Mouse (Mus musculus): ENCODE results near the gene Tekt1.
A peak's percentile ranks its signal among the peaks of the same experiment; 100 is the strongest.
"Not testable (repeated sequence)": the region's sequence is repeated elsewhere in the genome, so short reads cannot be mapped to it uniquely, and the experiment has no call there.

The Tekt1 gene

DNA sequence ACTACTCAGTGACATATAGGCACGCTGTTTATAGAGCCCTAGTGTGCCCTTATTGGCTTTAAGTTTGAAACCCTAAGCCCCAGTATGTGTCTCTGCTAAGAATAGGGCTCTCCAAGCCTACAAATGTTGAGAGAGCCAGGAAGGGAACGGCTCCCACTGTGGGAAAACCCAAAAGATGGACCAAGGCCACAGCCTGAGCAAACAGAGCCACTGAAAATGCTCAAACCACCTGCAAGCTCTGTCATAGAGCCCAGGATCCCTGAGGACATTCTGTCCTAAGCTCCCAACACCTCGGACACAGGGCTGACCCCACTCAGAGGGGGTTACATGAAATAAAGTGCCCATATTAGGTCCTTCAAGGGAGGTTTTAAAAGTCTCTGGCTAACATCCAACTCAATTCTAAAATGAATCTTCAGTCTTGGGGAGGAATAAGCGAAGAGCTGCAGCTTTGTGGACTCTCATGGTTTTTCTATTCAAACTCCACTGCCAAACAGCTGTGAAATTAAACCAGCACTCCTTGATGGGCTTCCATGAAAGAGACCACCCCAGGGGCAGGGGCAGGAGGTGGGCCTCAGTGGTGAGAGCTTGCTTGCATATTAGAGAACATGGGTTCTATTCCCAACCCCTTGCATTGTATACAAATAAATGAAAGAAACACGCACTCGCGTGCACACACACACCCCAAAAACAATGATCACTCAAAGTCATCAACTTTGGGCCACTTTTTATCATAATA lies 27.3 kb upstream of the Tekt1 start:
- no peak for DNase-seq (ENCODE audit: low spot score)

DNA sequence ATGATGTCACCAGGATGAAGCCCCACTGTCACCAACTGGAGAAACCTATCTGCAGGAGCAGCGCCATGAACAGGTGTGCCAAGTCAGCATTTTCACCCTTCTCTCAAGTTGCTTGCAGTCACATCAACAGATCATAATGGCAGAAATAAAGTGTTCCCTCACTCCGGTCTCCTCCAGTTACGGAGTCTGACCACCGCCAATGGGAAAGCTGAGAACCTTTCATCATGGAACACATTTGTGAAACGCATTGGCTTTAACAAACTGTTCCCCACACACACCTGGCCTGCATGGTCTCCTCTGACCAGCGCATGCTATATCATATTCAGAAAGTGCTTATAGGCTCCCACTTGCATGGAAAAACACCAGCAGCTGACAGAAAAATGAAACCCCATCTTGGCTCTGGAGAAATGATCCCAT lies 25.9 kb upstream of the Tekt1 start:
- no peak for DNase-seq (ENCODE audit: low spot score)

DNA sequence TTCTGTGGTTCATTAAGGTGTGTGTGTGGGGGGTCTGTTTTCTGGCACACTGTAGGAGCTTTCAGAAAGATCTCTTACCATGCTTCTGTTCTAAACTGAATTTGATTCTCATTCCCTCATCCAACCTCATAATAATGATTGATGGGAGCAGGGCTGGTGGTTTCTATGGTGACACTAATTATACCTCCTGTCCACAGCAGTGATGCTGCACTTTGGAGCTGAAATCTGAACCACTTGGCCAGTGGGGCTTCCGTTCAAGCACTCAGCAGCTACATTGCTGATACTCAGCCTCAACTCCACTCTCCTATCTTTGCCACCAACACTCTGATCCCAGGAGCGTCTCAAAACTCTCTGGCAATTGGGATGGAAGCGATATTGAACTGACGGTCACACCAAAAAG lies 17.1 kb upstream of the Tekt1 start:
- DNase-seq (ENCODE audit: low spot score): no peak

DNA sequence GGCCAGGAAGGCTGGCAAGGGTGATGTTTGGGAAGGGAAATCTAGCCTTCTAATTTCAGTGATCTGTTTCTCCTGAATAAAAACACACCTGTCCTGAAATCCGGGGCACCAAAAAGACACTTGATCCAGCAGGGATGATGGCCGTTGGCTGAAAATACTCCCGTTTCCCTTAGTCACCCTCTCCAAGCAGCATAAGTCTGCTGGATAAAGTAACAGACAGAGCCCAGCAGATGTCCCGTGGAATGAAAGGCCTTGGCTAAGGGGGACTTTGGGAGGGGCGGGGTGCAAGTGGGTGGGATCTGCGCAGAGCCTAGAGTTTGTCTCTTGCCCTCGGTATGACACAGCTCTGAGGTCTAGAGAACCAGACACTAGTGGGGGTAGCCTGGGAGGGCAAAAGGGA lies 16.0 kb upstream of the Tekt1 start:
- DNase-seq (ENCODE audit: low spot score): no peak

DNA sequence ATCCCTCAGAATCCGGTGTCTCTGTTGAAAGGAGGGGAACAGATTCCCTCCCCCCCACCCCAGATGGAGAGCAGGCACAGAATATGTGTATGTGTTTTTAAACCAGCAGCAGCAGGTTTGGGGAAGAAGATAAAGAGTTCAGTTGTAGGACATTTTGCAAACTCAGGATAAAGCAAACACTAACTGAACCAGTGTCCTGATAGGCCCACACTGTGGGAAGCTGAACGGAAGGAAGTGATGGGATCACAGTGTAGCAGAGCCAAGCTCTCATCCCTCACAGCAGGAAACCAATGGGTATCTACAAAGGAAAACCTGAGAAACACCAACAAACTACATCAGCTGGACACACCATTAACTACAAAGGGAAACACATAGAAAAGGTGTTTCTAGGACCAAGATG lies 14.3 kb upstream of the Tekt1 start:
- DNase-seq (ENCODE audit: low spot score): no peak

DNA sequence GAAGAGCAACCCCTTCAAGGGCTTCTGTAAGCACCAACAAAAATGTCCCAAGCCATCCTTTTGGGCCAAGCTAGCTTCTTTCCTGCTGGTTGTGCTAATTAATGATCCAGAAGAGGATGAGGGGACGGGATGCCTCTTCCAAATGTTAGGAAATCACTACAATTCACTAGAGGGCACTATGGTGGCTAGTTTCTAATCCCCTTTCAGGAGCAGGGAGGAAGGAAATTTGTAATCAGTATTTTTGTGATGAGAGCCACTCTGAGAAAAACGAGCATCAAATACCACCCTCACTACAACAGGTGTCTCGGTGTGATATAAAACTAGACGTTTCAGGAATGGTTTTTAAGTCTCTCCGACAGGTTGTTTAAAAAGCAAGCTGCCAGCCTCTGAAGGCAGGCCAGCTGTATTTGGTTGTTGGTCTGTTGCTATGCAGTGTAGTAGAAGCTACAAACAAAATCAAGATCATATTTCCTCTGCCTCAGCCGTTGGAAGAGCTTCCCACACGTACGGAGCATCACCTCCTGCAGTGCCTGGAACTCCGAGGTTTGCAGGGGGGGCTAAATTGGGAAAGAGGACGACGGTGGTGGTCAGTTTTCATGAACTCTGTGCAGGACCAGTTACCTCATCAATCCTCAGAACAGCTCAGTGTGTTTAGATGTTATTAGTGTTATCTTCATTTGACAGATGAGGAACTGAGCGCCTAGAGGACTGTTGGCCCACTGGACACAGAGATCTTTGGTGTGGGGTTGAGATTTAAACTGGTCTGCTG lies 7.8 kb upstream of the Tekt1 start:
- no peak for DNase-seq (ENCODE audit: low spot score)

DNA sequence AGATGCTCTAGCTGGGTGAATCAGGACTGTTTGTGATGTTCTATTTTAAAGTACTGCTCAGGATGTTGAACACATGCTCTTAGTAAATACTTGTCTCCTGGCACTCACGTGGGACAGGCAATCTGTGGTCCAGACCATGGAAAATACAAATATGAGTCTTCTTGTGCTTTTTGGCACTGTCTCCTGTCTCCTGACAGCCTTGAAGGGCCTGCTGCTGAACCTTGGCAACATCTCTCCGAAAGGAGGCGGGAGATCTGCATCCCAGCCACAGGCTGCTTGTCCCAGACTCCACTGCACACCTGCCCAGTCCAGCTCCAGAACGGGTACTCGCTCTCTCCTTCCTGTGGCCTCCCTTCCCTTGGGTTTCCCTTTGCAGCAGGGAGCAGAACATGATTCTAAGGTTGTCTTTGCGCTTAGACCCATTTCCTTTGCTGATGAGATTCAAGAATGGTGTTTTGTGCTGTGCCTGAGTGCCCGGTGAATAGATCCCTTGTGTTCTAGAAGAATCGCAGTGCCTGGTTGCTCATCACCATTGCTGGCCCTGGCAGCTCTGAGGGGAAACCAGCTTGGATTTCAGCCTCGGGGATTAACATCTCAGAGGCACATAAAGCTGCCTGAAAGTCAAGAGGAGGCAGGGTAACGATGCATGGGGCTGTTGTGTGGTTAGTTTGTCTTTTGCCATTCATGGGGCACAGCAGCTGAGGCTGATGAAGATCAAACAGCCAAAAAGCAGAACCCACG lies 5.9 kb upstream of the Tekt1 start:
- DNase-seq (ENCODE audit: low spot score): no peak

DNA sequence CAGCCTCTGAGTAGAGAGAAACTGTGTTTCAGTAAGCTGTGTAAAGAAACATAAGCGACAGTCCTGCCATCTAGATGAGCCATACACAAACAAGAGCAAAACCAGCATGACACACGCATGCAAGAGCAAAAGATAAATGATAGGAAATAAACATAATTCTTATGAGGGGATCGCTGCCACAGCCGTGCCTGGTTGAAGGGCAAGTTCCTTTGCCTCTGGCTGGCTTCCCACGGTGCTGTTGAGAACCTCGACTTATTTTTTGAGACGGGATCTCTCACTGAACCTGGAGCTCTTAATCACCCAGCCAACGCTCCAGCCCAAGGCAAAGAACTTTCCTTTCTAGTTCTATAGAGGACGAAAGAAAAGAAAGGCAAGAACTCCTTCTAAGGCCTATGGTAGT lies 3.9 kb upstream of the Tekt1 start:
- DNase-seq (ENCODE audit: low spot score): no peak

DNA sequence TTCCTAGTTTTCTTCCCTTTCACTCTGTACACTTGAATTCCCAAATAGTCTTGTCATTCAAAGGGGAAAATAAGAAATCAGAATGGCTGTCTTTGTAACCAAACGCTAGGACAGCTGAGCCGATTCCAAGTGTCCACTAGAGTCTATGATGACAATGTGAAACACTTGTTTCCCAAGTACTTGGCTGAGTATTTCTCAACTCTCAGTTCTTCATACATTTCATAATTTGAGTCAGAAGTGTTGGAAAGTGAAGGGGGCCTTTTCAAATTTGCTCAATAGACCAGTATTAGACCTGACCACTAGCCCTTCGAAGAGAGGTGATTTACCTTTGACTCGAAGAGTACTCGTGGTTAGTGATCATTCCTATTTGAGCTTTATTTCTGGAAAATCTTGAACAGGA lies 2.3 kb upstream of the Tekt1 start:
- DNase-seq (ENCODE audit: low spot score): no peak

DNA sequence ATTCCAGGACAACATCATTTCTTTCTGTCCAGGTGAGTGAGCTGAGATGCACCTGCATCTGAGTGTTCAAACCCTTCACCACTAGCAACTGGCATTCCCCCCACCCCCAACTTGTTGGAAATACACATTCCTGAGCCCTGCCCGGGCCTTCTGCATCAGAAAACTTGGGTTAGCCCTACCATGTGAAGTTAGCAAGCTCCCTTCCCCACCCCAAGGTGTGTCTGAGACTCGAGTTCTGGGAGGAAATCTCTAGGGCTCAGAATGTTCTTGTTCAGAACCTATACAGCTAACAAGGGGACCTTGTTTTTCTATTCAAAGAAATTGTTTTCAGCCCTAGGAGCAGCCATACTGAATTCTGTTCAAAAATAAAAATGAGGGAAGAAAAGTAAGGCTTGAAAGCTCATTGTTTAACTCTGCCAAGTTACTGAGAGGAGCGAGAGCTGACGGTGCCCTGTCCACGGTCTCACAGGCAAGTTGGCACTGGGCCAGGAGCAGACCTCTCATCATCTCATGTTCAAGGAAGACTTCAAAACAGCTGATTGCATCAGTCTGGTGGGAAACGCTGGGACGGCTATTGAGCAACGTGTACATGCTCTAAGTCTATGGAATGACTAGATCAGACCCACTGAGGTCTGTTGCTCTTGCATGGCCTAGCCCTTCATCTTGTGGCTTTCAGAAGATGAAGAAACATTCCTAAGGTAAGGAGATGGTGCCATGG lies 1.4 kb upstream of the Tekt1 start:
- DNase-seq (ENCODE audit: low spot score): no peak

DNA sequence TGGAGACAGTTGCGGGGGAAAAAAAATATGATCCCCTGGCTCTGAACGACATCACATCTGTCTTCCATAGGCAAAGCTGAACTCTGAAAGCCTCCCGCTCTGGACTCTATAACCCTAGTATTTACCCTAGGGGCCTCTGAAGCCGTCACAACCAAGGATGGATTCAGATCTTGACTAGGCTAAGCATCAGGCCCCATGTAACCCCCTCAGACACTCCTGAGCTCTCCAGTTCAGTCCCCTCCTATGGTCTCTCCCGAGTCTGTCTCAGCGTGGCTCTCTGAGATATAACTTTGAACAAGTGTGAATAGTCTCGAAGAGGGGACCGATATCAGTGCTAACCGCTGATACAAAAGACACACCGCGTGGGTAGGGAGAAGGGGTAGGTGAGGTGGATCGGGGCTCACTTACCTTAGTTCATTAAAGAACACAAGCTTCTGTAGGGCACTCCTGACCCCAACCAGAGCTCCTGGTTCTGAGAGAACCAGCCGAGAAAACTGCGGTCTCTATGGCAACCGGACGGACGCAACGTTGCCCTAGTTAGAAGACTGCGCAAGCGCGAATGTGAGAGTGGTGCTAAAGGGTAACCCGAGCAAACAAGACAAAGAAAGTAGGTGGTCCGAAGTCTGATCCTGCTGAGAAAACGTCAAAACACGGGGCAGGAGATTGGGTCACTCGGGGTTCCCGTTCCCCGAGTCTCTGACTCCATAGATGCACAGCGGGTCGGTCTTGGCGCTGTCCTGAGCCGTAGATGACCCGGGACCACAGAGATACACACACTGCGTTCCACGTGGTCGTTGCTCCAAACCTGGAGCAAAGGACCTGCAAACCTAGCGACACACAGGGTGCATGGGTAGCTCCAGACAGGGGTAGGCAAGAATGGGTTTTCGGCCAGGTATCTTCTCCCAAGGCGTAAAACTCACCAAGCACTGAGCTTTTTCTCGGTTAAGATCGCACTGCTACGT lies 576 bp downstream of the Tekt1 start:
- DNase-seq (ENCODE audit: low spot score): no peak

DNA sequence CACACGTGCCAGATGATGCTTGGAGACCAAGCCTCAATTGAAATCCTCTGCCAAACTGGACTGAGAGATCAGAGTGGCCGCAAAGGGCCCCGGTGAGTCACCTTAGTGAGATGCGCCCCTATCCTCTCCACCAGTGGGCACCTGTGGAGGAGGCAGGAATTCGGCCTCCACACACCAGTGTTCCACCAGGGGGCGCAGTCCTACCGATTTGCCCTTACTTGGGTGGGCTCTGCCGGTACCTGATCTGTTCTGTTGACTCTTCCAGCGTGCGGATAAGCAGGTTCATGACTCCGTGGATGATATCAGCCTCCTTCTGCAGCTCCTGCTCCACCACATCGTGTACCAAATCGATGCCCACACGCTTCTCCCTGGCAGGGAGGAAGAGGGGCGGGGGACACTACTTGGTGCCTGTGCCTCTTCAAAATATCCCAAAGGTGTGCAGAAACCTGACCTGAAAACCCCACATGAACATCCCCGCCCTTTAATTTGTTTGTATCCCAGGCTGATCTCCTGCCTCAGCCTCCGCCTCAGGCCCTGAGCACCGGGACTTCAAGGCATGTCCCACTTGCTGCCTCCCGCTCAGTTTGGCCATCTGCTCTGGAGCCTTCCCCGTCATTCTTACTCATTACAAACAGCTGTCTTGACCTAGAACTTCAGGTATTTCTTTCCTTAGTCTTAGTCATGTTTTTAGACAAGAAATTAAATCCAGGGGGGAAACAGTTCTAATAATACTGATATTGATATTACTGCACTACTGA lies 7.1 kb downstream of the Tekt1 start:
- peak; percentile 40 for DNase-seq (ENCODE audit: low spot score)

DNA sequence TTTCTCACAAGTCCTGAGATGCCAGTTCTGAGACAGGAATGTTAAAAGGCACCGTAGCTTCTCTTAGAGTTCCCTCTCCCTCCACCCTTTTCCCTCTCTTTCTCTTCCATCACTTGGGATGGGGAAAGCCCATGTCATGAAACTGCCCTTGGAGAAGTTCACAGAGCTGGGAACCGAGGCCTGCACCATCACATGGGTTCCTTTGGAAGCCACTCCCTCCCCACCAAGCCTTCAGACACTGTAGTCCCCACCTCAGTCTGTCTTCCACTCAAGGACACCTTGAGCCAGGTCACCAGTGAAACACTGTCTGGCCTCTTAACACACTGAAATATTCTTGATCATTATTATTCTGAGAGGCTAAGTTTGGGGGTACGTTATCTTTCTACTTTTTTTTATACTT lies 9.1 kb downstream of the Tekt1 start:
- no peak for DNase-seq (ENCODE audit: low spot score)

DNA sequence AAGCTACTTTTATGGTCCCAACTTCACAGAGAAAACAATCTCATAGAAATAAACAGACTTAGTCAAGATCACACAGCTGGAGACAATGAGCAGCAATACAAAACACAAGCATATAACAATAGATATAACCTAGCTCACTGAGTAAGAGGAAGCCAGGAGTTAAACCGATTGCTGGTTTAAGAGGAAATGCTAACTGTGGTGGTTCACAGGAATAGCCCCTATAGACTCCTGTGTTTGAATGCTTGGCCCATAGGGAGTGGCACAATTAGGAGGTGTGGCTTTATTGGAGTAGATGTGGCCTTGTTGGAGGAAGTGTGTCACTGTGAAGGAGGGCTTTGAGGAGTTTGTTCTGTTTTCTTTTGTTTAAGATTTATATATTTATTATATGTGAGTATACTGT lies 10.0 kb downstream of the Tekt1 start:
- no peak for DNase-seq (ENCODE audit: low spot score)

DNA sequence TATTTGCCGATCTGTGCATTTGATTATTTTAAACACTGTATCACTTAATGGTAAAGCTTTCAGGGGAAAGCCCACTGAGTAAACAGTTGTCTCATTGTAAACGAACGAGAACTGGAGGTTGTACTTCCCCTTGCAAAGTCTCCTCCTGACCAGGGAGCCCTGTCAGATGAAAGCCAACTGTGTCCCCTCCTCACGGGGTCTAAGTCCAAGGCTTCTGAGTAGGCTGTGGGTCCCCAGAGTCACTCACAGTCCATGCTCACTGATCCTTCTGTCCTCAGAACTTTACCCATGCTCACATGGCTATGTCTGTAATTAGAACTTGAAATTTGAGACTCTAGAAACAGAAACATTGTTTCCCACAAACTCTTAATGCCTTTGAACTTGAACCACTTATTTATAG lies 12.6 kb downstream of the Tekt1 start:
- DNase-seq (ENCODE audit: low spot score): no peak

DNA sequence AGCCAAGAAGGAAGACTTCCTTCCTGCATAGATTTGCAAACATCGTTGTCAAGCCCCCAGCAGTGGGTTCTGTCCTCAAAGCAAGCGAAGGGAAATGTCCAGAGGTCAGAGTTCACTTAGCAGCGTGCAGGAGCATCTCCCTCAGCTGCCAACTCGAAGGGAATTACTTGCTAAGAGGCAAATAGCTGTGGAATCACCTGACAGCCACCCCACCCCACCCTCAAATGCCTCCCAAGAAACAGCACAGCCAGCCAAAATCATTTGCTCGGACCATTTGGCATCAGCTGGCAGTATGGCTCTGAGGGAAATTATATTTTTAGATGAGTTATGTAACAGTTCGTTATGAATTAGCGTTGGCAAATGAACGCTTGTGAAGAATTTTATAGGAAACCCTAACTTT lies 13.2 kb downstream of the Tekt1 start:
- no peak for DNase-seq (ENCODE audit: low spot score)

DNA sequence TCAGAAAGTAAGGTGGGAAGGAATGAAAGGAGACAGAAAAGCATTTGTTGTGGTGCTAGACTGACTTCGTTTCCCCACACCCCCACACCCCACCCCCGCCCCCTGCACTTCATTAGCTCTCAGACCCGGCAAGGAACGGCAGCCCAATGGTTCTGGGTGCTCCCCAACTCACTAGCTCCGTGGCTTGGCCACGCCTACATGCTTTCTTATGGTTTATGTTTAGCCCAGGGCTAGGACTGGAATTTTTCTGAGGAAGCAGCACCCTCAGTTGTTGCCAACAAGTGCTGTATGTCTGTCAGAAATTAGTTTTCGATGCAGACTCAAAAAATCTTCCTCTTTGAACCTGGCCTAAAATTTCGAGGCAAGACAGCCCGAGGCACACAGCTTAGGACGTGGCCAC lies 13.7 kb downstream of the Tekt1 start:
- DNase-seq (ENCODE audit: low spot score): no peak

DNA sequence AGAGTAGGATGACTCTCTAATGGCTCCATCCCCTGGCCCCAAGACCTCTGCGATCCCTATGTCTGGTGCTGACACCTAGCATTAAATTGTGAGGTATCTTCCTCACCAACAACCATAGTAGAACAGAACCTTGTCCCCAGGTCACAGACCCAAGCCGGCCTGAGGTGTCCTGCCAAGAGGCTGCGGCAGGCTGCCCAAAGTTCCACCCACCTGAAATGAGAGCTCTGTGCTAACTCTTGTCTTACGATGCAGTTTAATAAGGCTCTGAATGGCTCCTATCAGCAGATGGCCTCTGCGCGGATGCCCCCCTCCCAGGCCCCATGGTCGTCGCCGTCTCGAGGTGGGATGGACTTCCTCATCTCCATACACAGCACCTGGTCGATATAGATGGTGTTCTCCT lies 17.8 kb downstream of the Tekt1 start:
- DNase-seq (ENCODE audit: low spot score): no peak

DNA sequence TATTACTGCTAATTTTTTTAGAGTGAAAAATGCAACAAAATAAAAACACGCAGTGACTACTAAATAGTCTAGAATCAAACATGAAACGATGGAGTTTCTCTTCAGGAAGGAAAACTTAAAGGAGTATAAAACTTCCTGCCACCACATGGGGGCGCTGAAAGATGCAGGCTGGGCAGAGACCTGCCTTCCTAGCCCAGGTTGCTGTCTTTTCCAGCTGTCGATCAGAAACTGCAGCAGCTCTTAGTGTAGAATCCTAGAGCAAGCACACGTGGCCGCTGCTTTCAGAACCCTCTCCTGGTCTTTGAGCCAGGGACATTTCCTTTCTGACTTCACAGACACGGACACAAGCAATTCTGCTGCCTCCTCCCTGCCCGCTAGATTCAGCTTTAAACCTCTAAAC lies 18.3 kb downstream of the Tekt1 start:
- no peak for DNase-seq (ENCODE audit: low spot score)

DNA sequence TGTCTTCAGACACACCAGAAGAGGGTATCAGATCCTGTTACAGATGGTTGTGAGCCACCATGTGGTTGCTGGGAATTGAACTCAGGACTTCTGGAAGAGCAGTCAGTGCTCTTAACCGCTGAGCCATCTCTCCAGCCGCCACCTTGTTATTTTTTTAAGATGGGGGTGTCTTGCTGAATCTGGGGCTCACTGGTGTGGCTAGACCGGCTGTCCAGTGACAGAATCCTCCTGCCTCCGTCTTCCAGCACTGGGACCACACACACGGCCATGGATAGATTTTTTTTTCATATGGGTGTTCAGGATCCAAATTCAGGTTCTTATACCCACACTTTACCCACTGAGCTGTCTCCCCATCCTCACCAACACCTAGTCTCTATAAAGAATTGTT lies 19.0 kb downstream of the Tekt1 start:
- DNase-seq (ENCODE audit: low spot score): not testable (repeated sequence)

Measured in spleen, adult 12 weeks (tissue).